Mouse (Mus musculus) gastrocnemius, postnatal 4 days (tissue): ENCODE measurements around the gene Gm37240. TPM values are rescaled to one million over a fixed set of nuclear protein-coding genes. Genes with fewer than 3 reads are reported as not detected.

Source experiments
- DNase-seq, 2 experiments: peaks; one replicate each; pipeline ENCODE4 v3.0.0; 2021 to 2022; ENCODE audit warnings: low spot score in 2 of 2, mixed read lengths in 2 of 2
- microRNA-seq: library from miRNA; unstranded; fragments of <30 nt; microRNA quantifications from one replicate; pipeline ENCODE4 v1.2.0, GENCODE M21; 2021
- total RNA-seq, 2 experiments: library from RNA; stranded (reverse); gene quantifications; 2 replicates each; pipeline ENCODE4 v1.2.3; 2021

The Gm37240 gene
- total RNA-seq, 2 experiments from 2014 or later: 26.2 to 28.4 TPM

- no peak for DNase-seq
Observed at GRCm38 (mm10) chr3:84471146-84471545, 1416.2 kb downstream of the Gm37240 start.

GRCm38 (mm10) chr3:84468111-84468453 lies 1419.2 kb downstream of the Gm37240 start:
- no peak for DNase-seq

GRCm38 (mm10) chr3:84467419-84468110 lies 1419.8 kb downstream of the Gm37240 start:
- no peak for DNase-seq

GRCm38 (mm10) chr3:84465822-84466500 lies 1421.4 kb downstream of the Gm37240 start:
- no peak for DNase-seq

GRCm38 (mm10) chr3:84461687-84462086 lies 1425.6 kb downstream of the Gm37240 start:
- DNase-seq: no peak

- no peak for DNase-seq
Observed at GRCm38 (mm10) chr3:84460952-84461351, 1426.4 kb downstream of the Gm37240 start.

- DNase-seq: no peak
Observed at GRCm38 (mm10) chr3:84460499-84460898, 1426.8 kb downstream of the Gm37240 start.

- DNase-seq: no peak
Observed at GRCm38 (mm10) chr3:84455733-84456417, 1431.4 kb downstream of the Gm37240 start.

- no peak for DNase-seq
Observed at GRCm38 (mm10) chr3:84450651-84451050, 1436.7 kb downstream of the Gm37240 start.

GRCm38 (mm10) chr3:84449015-84449414 lies 1438.3 kb downstream of the Gm37240 start:
- DNase-seq: no peak

GRCm38 (mm10) chr3:84447803-84448202 lies 1439.5 kb downstream of the Gm37240 start:
- DNase-seq: no peak

Small RNAs within 50 kb of the gene (microRNA-seq; reads per million reads assigned to microRNA genes)
- gene Mir466k: not detected

Other genes with a start within 250 kb of the Gm37240 start
- gene Fam160a1, start 70.2 kb downstream of the Gm37240 start, total RNA-seq: 10 to 100 TPM; 38.9 to 46.6 TPM
- gene Glt28d2, start within 50 bp of the Gm37240 start, total RNA-seq: 1 to 10 TPM; 3.3 to 4.3 TPM
- gene Sh3d19, start 83.6 kb upstream of the Gm37240 start, total RNA-seq: 10 to 100 TPM; 52.8 to 61.9 TPM
- gene Prss48, start 115.0 kb upstream of the Gm37240 start, total RNA-seq: not detected